ENCODE assay signal across 26 mouse cellular contexts in the genomic region with DNA sequence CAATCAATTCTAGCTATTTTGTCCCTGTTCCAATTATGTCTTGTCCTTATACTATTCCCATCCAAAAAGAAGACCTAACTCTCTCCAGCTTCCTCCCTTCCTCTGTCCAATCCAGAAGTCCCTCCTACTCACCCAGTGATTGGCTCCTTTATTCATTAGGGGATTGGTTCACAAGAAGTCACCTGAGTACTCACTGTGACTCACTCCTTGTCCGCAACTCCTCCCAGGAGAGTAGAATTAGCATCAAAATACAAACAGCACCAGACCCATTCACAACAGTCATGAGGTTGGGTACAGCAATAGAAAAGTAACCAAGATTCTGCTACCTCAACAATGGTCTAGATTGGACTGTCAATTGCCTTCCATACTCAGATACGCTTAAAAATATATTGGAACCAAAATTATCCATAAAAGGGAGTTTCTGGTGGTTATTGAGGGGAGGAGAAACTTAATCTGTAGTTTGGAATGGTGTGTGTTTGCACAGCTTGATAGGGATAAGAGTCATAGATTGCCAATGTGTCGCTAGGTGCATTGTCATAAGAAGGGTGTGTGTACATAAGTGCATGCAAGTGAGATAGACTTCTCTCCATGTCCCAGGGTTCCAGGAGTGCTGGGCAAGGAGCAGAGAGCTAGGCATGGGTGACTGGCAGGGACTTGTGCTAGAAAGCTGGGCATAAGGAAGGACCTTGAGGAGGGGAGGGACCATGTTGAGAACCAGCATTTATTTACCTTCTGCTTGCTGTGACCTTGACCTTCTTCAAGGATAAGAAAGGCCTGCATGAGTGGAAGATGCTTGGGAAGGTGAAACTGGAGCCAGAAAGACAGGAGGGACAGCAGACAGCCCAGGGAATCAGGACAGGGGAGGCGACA.
DNase-seq lines count a peak whose midpoint lies in the region; ATAC-seq and TF ChIP-seq lines count a peak whose summit lies in the region.
"Had no signal": no experiment of that assay in that cellular context is flagged by ENCODE, and none has a peak within 500 bp of the region (broad histone marks: within the 10 kb centered on the region; RNA-seq: fewer than 3 reads in every experiment).

No protein-coding gene starts in this region.

- no peak for ATAC-seq in kidney, postnatal 0 days (replicated peaks; ENCODE audit: low FRiP score, low read depth)
- peak; percentile 85 for ATAC-seq in stomach, embryonic 16.5 days (ENCODE audit: insufficient read depth, low FRiP score)
- no peak for ATAC-seq in forebrain, embryonic 15.5 days (replicated peaks)
- ATAC-seq: forebrain, embryonic 14.5 days; hindbrain, postnatal 0 days; inflammation-experienced regulatory T-cells, adult 6 months had no signal

- WGBS in kidney, postnatal 0 days = 65% methylated on average over 4 of the region's 4 CpGs
- 61% methylated on average over 4 of the region's 4 CpGs for WGBS in stomach, embryonic 16.5 days
- WGBS in heart, adult 2 months = 66% methylated on average over 4 of the region's 4 CpGs
- WGBS in forebrain, embryonic 15.5 days = 80% methylated on average over 4 of the region's 4 CpGs

- no peak overlapping the region for H3K9ac ChIP-seq in kidney, postnatal 0 days (ENCODE audit: low read depth, low read length)
- no peak overlapping the region for H3K9ac ChIP-seq in stomach, embryonic 16.5 days (ENCODE audit: low read length)
- no peak overlapping the region for H3K9ac ChIP-seq in heart, adult 2 months (ENCODE audit: low read depth, low read length)
- H3K9ac ChIP-seq in forebrain, embryonic 15.5 days (replicated peaks) = no peak overlapping the region
- H3K9ac ChIP-seq: embryonic facial prominence, embryonic 12.5 days; embryonic facial prominence, embryonic 15.5 days; heart, embryonic 12.5 days; heart, embryonic 15.5 days; hindbrain, embryonic 14.5 days had no signal

- no peaks in the 10 kb centered on the region for H3K27me3 ChIP-seq in kidney, postnatal 0 days (ENCODE audit: insufficient read depth, low read length)
- H3K27me3 ChIP-seq in stomach, embryonic 16.5 days (ENCODE audit: control insufficient read depth, insufficient read depth, low read length) = no peaks in the 10 kb centered on the region
- no peaks in the 10 kb centered on the region for H3K27me3 ChIP-seq in heart, adult 2 months (ENCODE audit: control insufficient read depth, insufficient read depth, low read length)
- H3K27me3 ChIP-seq in forebrain, embryonic 15.5 days = no peaks in the 10 kb centered on the region
- H3K27me3 ChIP-seq: embryonic facial prominence, embryonic 12.5 days; embryonic facial prominence, embryonic 15.5 days; heart, embryonic 12.5 days; heart, embryonic 15.5 days had no signal

- no peaks in the 10 kb centered on the region for H3K79me2 ChIP-seq in heart, adult 2 months (replicated peaks; ENCODE audit: control insufficient read depth, insufficient read depth, low read length)

- H3K36me3 ChIP-seq in kidney, postnatal 0 days (ENCODE audit: insufficient read depth, low read length) = no peaks in the 10 kb centered on the region
- no peaks in the 10 kb centered on the region for H3K36me3 ChIP-seq in stomach, embryonic 16.5 days (ENCODE audit: control insufficient read depth, insufficient read depth, low read length)
- H3K36me3 ChIP-seq in heart, adult 2 months (ENCODE audit: control insufficient read depth, insufficient read depth, low read length) = no peaks in the 10 kb centered on the region
- H3K36me3 ChIP-seq in forebrain, embryonic 15.5 days = no peaks in the 10 kb centered on the region
- H3K36me3 ChIP-seq: embryonic facial prominence, embryonic 12.5 days; embryonic facial prominence, embryonic 15.5 days; heart, embryonic 12.5 days; heart, embryonic 15.5 days; hindbrain, embryonic 10.5 days had no signal

- no peak for TF ChIP-seq POLR2A in heart, adult 2 months (IDR thresholded peaks at IDR 0.05; ENCODE audit: insufficient read depth, low read depth, low read length)

- H3K9me3 ChIP-seq in kidney, postnatal 0 days (replicated peaks; ENCODE audit: low read length) = no peaks in the 10 kb centered on the region
- H3K9me3 ChIP-seq in stomach, embryonic 16.5 days (replicated peaks; ENCODE audit: control insufficient read depth, low read length) = no peaks in the 10 kb centered on the region
- no peaks in the 10 kb centered on the region for H3K9me3 ChIP-seq in forebrain, embryonic 15.5 days
- H3K9me3 ChIP-seq: embryonic facial prominence, embryonic 12.5 days; embryonic facial prominence, embryonic 15.5 days; heart, embryonic 15.5 days; hindbrain, embryonic 10.5 days had no signal

- no peak overlapping the region for H3K27ac ChIP-seq in kidney, postnatal 0 days
- no peak overlapping the region for H3K27ac ChIP-seq in stomach, embryonic 16.5 days (ENCODE audit: low read length)
- H3K27ac ChIP-seq in heart, adult 2 months = no peak overlapping the region
- H3K27ac ChIP-seq in forebrain, embryonic 15.5 days (replicated peaks) = no peak overlapping the region
- H3K27ac ChIP-seq: embryonic facial prominence, embryonic 12.5 days; embryonic facial prominence, embryonic 15.5 days; heart, embryonic 15.5 days; hindbrain, embryonic 10.5 days; hindbrain, embryonic 14.5 days; hindbrain, postnatal 0 days had no signal

- intact Hi-C loops in heart, adult 2 months (cut with DNase I) = no loop called here

- DNase-seq in kidney, postnatal 0 days (ENCODE audit: low spot score) = peak; percentile 3
- no peak for DNase-seq in kidney, postnatal 14 days
- DNase-seq in ZHBTc4 (ENCODE audit: low read depth, low spot score) = peak; percentile 77
- no peak for DNase-seq in heart, adult 2 months
- no peak for DNase-seq in urinary bladder, adult 2 months (ENCODE audit: low spot score)
- DNase-seq: adrenal gland, adult 2 months; adrenal gland, postnatal 14 days; cerebellum, adult 11 months; cerebellum, adult 2 months; cerebellum, adult 9-11 months; cerebellum, postnatal 25 days; gastrocnemius, postnatal 14 days; heart, adult 11 months; heart, postnatal 10 days; heart, postnatal 36 days had no signal

- H3K4me2 ChIP-seq in kidney, postnatal 0 days (ENCODE audit: low read length) = no peak overlapping the region
- H3K4me2 ChIP-seq in stomach, embryonic 16.5 days (ENCODE audit: low read depth, low read length) = no peak overlapping the region
- no peak overlapping the region for H3K4me2 ChIP-seq in forebrain, embryonic 15.5 days (replicated peaks)
- H3K4me2 ChIP-seq: embryonic facial prominence, embryonic 12.5 days; embryonic facial prominence, embryonic 15.5 days; heart, embryonic 12.5 days; heart, embryonic 15.5 days; hindbrain, embryonic 14.5 days had no signal

- H3K4me3 ChIP-seq in kidney, postnatal 0 days (replicated peaks; ENCODE audit: low read depth, low read length) = no peak overlapping the region
- no peak overlapping the region for H3K4me3 ChIP-seq in stomach, embryonic 16.5 days (replicated peaks; ENCODE audit: low read length)
- no peak overlapping the region for H3K4me3 ChIP-seq in heart, adult 2 months
- no peak overlapping the region for H3K4me3 ChIP-seq in forebrain, embryonic 15.5 days
- H3K4me3 ChIP-seq: embryonic facial prominence, embryonic 12.5 days; embryonic facial prominence, embryonic 15.5 days; heart, embryonic 12.5 days; heart, embryonic 15.5 days; hindbrain, embryonic 10.5 days had no signal

- H3K4me1 ChIP-seq in kidney, postnatal 0 days (replicated peaks; ENCODE audit: insufficient read depth, low read length) = no peaks in the 10 kb centered on the region
- no peaks in the 10 kb centered on the region for H3K4me1 ChIP-seq in stomach, embryonic 16.5 days (ENCODE audit: control insufficient read depth, insufficient read depth, low read length)
- H3K4me1 ChIP-seq in heart, adult 2 months (ENCODE audit: control insufficient read depth, insufficient read depth, low read length) = no peaks in the 10 kb centered on the region
- H3K4me1 ChIP-seq in forebrain, embryonic 15.5 days = no peaks in the 10 kb centered on the region
- H3K4me1 ChIP-seq: embryonic facial prominence, embryonic 12.5 days; embryonic facial prominence, embryonic 15.5 days; heart, embryonic 12.5 days; heart, embryonic 15.5 days; hindbrain, embryonic 10.5 days had no signal

- no peak for TF ChIP-seq CTCF in kidney, postnatal 0 days (IDR thresholded peaks at IDR 0.05; ENCODE audit: low read depth)
- no peak for TF ChIP-seq CTCF in heart, adult 2 months (IDR thresholded peaks at IDR 0.05)

- TF ChIP-seq EP300 in heart, adult 2 months (IDR thresholded peaks at IDR 0.05; ENCODE audit: insufficient read depth, low read depth, low read length) = no peak

Comparison
In these comparisons a context has a peak if more than half of its experiments do, and no peak if none do; other contexts are left out.
1. DNase-seq: peak in kidney, postnatal 0 days (single experiment) and ZHBTc4 (single experiment); none in kidney, postnatal 14 days (single experiment), heart, adult 2 months (0 of 2) and urinary bladder, adult 2 months (single experiment).